Mouse (Mus musculus) megakaryocyte progenitor cell, adult 5-6 weeks (primary cell): ENCODE measurements at regions not wholly inside any gene's neighbourhood (a gene's known extent, or its start where the extent isn't known, plus 50 kb on each side); places are given as distances from the start of the nearest gene placed in this dataset.

Source experiments
- ATAC-seq: replicated peaks from 2 replicates; pipeline ENCODE4 v1.8.0; 2016; ENCODE audit warnings: mild to moderate bottlenecking, moderate TSS enrichment, inconsistent platforms; ENCODE audit not compliant: poor library complexity

GRCm38 (mm10) chr1:61263466-61263865 is 285.7 kb downstream of the Icos start:
- no peak for ATAC-seq

GRCm38 (mm10) chr1:61265706-61266127 is 288.0 kb downstream of the Icos start:
- no peak for ATAC-seq

- no peak for ATAC-seq
Observed at GRCm38 (mm10) chr1:61273843-61274242, 296.1 kb downstream of the Icos start.

- ATAC-seq, result no peak
Observed at GRCm38 (mm10) chr1:61274244-61274643, 296.5 kb downstream of the Icos start.

- no peak for ATAC-seq
Observed at GRCm38 (mm10) chr1:61277170-61277710, 299.5 kb downstream of the Icos start.

- ATAC-seq, result no peak
Observed at GRCm38 (mm10) chr1:61288185-61288584, 310.5 kb downstream of the Icos start.

- no peak for ATAC-seq
Observed at GRCm38 (mm10) chr1:61288946-61289345, 311.2 kb downstream of the Icos start.

GRCm38 (mm10) chr1:61289552-61289951 is 311.8 kb downstream of the Icos start:
- no peak for ATAC-seq

GRCm38 (mm10) chr1:61293106-61293505 is 315.4 kb downstream of the Icos start:
- no peak for ATAC-seq

- ATAC-seq, result no peak
Observed at GRCm38 (mm10) chr1:61295219-61295618, 317.5 kb downstream of the Icos start.

- no peak for ATAC-seq
Observed at GRCm38 (mm10) chr1:61296831-61297230, 319.1 kb downstream of the Icos start.

- no peak for ATAC-seq
Observed at GRCm38 (mm10) chr1:61297361-61297760, 319.6 kb downstream of the Icos start.

- peak; percentile 39; the same call in 1 of the 2 replicates for ATAC-seq
Observed at GRCm38 (mm10) chr1:61298064-61298463, 320.3 kb downstream of the Icos start.

GRCm38 (mm10) chr1:61298779-61299178 is 321.1 kb downstream of the Icos start:
- ATAC-seq, result no peak

GRCm38 (mm10) chr1:61300491-61300890 is 322.8 kb downstream of the Icos start:
- no peak for ATAC-seq

- no peak for ATAC-seq
Observed at GRCm38 (mm10) chr1:61301041-61302030, 323.6 kb downstream of the Icos start.

GRCm38 (mm10) chr1:61302570-61303071 is 324.9 kb downstream of the Icos start:
- no peak for ATAC-seq

GRCm38 (mm10) chr1:61306296-61306695 is 328.6 kb downstream of the Icos start:
- no peak for ATAC-seq

- no peak for ATAC-seq
Observed at GRCm38 (mm10) chr1:61309563-61309962, 329.1 kb upstream of the Pard3b start.

GRCm38 (mm10) chr1:61310063-61310760 is 328.4 kb upstream of the Pard3b start:
- ATAC-seq, result no peak

- ATAC-seq, result no peak
Observed at GRCm38 (mm10) chr1:61310761-61311090, 327.9 kb upstream of the Pard3b start.

- ATAC-seq, result no peak
Observed at GRCm38 (mm10) chr1:61313196-61313595, 325.4 kb upstream of the Pard3b start.
